Mouse (Mus musculus) kidney, adult 2 months (tissue): ENCODE measurements around the gene Stag3. TPM values are rescaled to one million over a fixed set of nuclear protein-coding genes. Genes with fewer than 3 reads are reported as not detected.

Source experiments
- DNase-seq: peaks from one replicate; pipeline ENCODE4 v3.0.0; 2021
- H3K27ac ChIP-seq: fragments of 200-500 bp; 2 replicates; pipeline ENCODE4 v1.5.1; 2012; ENCODE audit warnings: low read depth, low read length, control low read depth, inconsistent platforms; ENCODE audit not compliant: insufficient read depth
- H3K27me3 ChIP-seq: fragments of 200-500 bp; replicated peaks from 2 replicates; pipeline ENCODE4 v1.6.1; 2012; ENCODE audit warnings: mild to moderate bottlenecking, moderate library complexity, low read length, inconsistent platforms; ENCODE audit not compliant: control insufficient read depth, insufficient read depth
- H3K36me3 ChIP-seq: fragments of 200-500 bp; 2 replicates; pipeline ENCODE4 v1.6.1; 2012; ENCODE audit warnings: mild to moderate bottlenecking, moderate library complexity, low read length, inconsistent platforms; ENCODE audit not compliant: control insufficient read depth, insufficient read depth
- H3K4me1 ChIP-seq: fragments of 200-500 bp; 2 replicates; pipeline ENCODE4 v1.6.1; 2011; ENCODE audit warnings: low read length; ENCODE audit not compliant: control insufficient read depth, insufficient read depth
- H3K4me3 ChIP-seq: fragments of 200-500 bp; 2 replicates; pipeline ENCODE4 v1.5.1; 2011; ENCODE audit warnings: mild to moderate bottlenecking, low read depth, low read length, control low read depth; ENCODE audit not compliant: insufficient read depth
- CTCF ChIP-seq: fragments of 200-500 bp; conservative IDR thresholded peaks from 2 replicates; pipeline ENCODE4 v1.5.1; 2011; ENCODE audit warnings: low read depth, mild to moderate bottlenecking, control low read depth, low read length, moderate library complexity, mixed read lengths; ENCODE audit not compliant: insufficient read depth, insufficient read length
- POLR2A ChIP-seq: fragments of 200-500 bp; IDR thresholded peaks from one replicate; pipeline ENCODE4 v1.6.1; 2011; ENCODE audit warnings: low read depth, low read length, control low read depth
- WGBS: fragments of 180-500 bp; shearing (Covaris S2); methylation state at CpG from one replicate; pipeline ENCODE4 v1.1.7; 2018; 5-methylcytosine and 5-hydroxymethylcytosine counted together
- polyA plus RNA-seq: library from polyadenylated mRNA; depleted of rRNA; stranded (reverse); fragments of >200 nt; gene quantifications from 2 replicates; pipeline ENCODE4 v1.2.3, GENCODE M21; 2012

Gene Stag3
- polyA plus RNA-seq, 1 experiment = 0.30 TPM

- TF ChIP-seq POLR2A (no peak), CTCF (no peak)
- 27% methylated on average over 26 of the region's 26 CpGs for WGBS
- H3K27ac ChIP-seq = no peak overlapping the region
- peak; percentile 16 for DNase-seq
- H3K4me1 ChIP-seq = no peaks in the 10 kb centered on the region
- H3K27me3 ChIP-seq = no peaks in the 10 kb centered on the region; the same call in 1 of the 2 replicates
- peak overlapping the region; percentile 34; the same call in 1 of the 2 replicates for H3K4me3 ChIP-seq
- no peaks in the 10 kb centered on the region for H3K36me3 ChIP-seq
Measured at GRCm38 (mm10) chr5:138280425-138280768, 357 bp downstream of the Stag3 start.

GRCm38 (mm10) chr5:138280829-138281228 is 789 bp downstream of the Stag3 start:
- no peak for DNase-seq

GRCm38 (mm10) chr5:138281798-138282197 is 1.8 kb downstream of the Stag3 start:
- no peak overlapping the region for H3K27ac ChIP-seq
- TF ChIP-seq POLR2A (no peak), CTCF (no peak)
- DNase-seq = no peak
- no peaks in the 10 kb centered on the region for H3K36me3 ChIP-seq
- no peaks in the 10 kb centered on the region; the same call in 1 of the 2 replicates for H3K27me3 ChIP-seq
- 86% methylated on average over 2 of the region's 2 CpGs for WGBS
- H3K4me3 ChIP-seq = no peak overlapping the region
- H3K4me1 ChIP-seq = no peaks in the 10 kb centered on the region

More at GRCm38 (mm10) chr5:138280829-138281228, 789 bp downstream of the Stag3 start:
- WGBS = 90% methylated on average over 15 of the region's 15 CpGs
- no peak overlapping the region for H3K4me3 ChIP-seq
- no peak overlapping the region for H3K27ac ChIP-seq
- no peaks in the 10 kb centered on the region for H3K36me3 ChIP-seq
- H3K27me3 ChIP-seq = no peaks in the 10 kb centered on the region; the same call in 1 of the 2 replicates
- no peak for TF ChIP-seq POLR2A
- TF ChIP-seq CTCF = no peak
- H3K4me1 ChIP-seq = no peaks in the 10 kb centered on the region

GRCm38 (mm10) chr5:138283540-138283939 is 3.5 kb downstream of the Stag3 start:
- TF ChIP-seq CTCF (no peak), POLR2A (no peak)
- 82% methylated on average over 1 of the region's 1 CpGs for WGBS
- Histone ChIP-seq H3K27me3 (no peaks in the 10 kb centered on the region; the same call in 1 of the 2 replicates), H3K4me3 (no peak overlapping the region), H3K27ac (no peak overlapping the region), H3K4me1 (no peaks in the 10 kb centered on the region), H3K36me3 (no peaks in the 10 kb centered on the region)
- DNase-seq = no peak

GRCm38 (mm10) chr5:138287861-138288260 is 7.8 kb downstream of the Stag3 start:
- H3K27ac ChIP-seq = no peak overlapping the region
- H3K36me3 ChIP-seq = no peaks in the 10 kb centered on the region
- no peaks in the 10 kb centered on the region; the same call in 1 of the 2 replicates for H3K27me3 ChIP-seq
- DNase-seq = no peak
- no peaks in the 10 kb centered on the region for H3K4me1 ChIP-seq
- H3K4me3 ChIP-seq = no peak overlapping the region
- 81% methylated on average over 3 of the region's 3 CpGs for WGBS
- no peak for TF ChIP-seq POLR2A
- TF ChIP-seq CTCF = no peak

- H3K4me3 ChIP-seq = no peak overlapping the region
- H3K36me3 ChIP-seq = no peaks in the 10 kb centered on the region
- no peaks in the 10 kb centered on the region for H3K27me3 ChIP-seq
- TF ChIP-seq POLR2A (no peak), CTCF (no peak)
- H3K27ac ChIP-seq = no peak overlapping the region
- 59% methylated on average over 1 of the region's 1 CpGs for WGBS
- no peak for DNase-seq
- H3K4me1 ChIP-seq = no peaks in the 10 kb centered on the region
Measured at GRCm38 (mm10) chr5:138291638-138292037, 11.6 kb downstream of the Stag3 start.

- Histone ChIP-seq H3K27me3 (no peaks in the 10 kb centered on the region), H3K4me1 (no peaks in the 10 kb centered on the region), H3K36me3 (no peaks in the 10 kb centered on the region), H3K4me3 (no peak overlapping the region), H3K27ac (no peak overlapping the region)
- no peak for TF ChIP-seq CTCF
- no peak for TF ChIP-seq POLR2A
- no peak for DNase-seq
Measured at GRCm38 (mm10) chr5:138294158-138294557, 14.1 kb downstream of the Stag3 start.
